Mouse (Mus musculus): Measurements from ENCODE around the gene 4930432M17Rik.

DNA sequence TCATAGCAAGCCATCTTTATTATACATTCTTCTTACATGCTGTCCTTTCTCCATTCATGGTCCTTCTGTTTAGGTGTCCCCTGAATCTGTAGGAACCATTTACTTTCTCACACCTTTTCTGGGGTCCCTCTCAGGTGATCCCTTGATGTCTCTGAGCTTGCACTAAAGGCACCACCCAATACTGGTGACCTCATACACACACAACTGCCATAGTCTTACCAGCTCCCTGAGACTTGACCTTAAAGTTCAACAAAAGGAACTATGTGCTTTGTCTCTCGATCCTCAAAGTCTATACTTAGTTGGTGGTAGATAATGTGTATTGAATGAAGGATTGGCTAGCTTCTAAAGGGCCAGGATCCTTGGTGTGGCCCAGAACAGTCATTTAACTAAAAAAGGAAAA is 15.4 kb downstream of the 4930432M17Rik start:
- TF ChIP-seq POLR2A (IDR thresholded peaks at IDR 0.05; ENCODE audit: insufficient read depth, low read length) (no peak), CTCF (IDR thresholded peaks at IDR 0.05; ENCODE audit: low read depth, low read length) (no peak)

All from ES-Bruce4 (cell line).